Mouse (Mus musculus): ENCODE measurements around the gene Gm20816. TPM values are rescaled to one million over a fixed set of nuclear protein-coding genes. Genes with fewer than 3 reads are reported as not detected.

Gene Gm20816
- polyA plus RNA-seq (2017; shearing (Covaris generic)): not detected

GRCm38 (mm10) chrY:68537655-68538054 is at the start of gene Gm20816:
Gm20816 (plus strand) TSS chrY:68537955.

Other genes starting within 250 kb of the Gm20816 start
- gene Gm20937, start 243.1 kb upstream of the Gm20816 start, polyA plus RNA-seq (2017; shearing (Covaris generic)): not detected